Comparison of ENCODE assay signal across 13 mouse cellular contexts in genomic region chr11:102383365-102384136, GRCm38 (mm10). TPM values are rescaled to one million over a fixed set of nuclear protein-coding genes. Genes with fewer than 3 reads are reported as not detected.
DNase-seq lines count a peak whose midpoint lies in the region; ATAC-seq lines count a peak whose summit lies in the region.
"Had no signal": no experiment of that assay in that cellular context is flagged by ENCODE, and none has a peak within 500 bp of the region (broad histone marks: within the 10 kb centered on the region; RNA-seq: fewer than 3 reads in every experiment).

No protein-coding gene starts in this region.

- H3K9me3 ChIP-seq in heart, embryonic 13.5 days, result peaks cover 7% of the 10 kb centered on the region
- H3K9me3 ChIP-seq: hindbrain, embryonic 12.5 days had no signal

- H3K9ac ChIP-seq in heart, embryonic 13.5 days, result no peak overlapping the region
- H3K9ac ChIP-seq: hindbrain, embryonic 12.5 days; neural tube, embryonic 13.5 days had no signal

- no peaks in the 10 kb centered on the region for H3K36me3 ChIP-seq in heart, embryonic 13.5 days
- H3K36me3 ChIP-seq: hindbrain, embryonic 12.5 days; neural tube, embryonic 13.5 days had no signal

- H3K27me3 ChIP-seq in heart, embryonic 13.5 days (replicated peaks), result peaks cover 6% of the 10 kb centered on the region; the same call in 1 of the 2 replicates
- H3K27me3 ChIP-seq: hindbrain, embryonic 12.5 days; neural tube, embryonic 13.5 days had no signal

- H3K4me1 ChIP-seq in heart, embryonic 13.5 days, result no peaks in the 10 kb centered on the region
- H3K4me1 ChIP-seq: hindbrain, embryonic 12.5 days had no signal

- no peak overlapping the region for H3K4me2 ChIP-seq in heart, embryonic 13.5 days
- H3K4me2 ChIP-seq: hindbrain, embryonic 12.5 days; neural tube, embryonic 13.5 days had no signal

- H3K27ac ChIP-seq in heart, embryonic 13.5 days (replicated peaks), result no peak overlapping the region
- H3K27ac ChIP-seq: hindbrain, embryonic 12.5 days; neural tube, embryonic 13.5 days had no signal

- no peak for DNase-seq in heart, adult 11 months
- DNase-seq in 416B (ENCODE audit: low read depth) (peak; percentile 27), MN1 (ENCODE audit: low spot score) (peak; percentile 79)
- DNase-seq in kidney, postnatal 4 days, result no peak
- DNase-seq in urinary bladder, postnatal 4 days (ENCODE audit: low spot score in 2 of 2), result no peak
- DNase-seq in T-cell, adult 2 months (ENCODE audit: low spot score), result no peak
- DNase-seq: lung, adult 2 months; midbrain, embryonic 14.5 days had no signal

- no peak overlapping the region for H3K4me3 ChIP-seq in heart, embryonic 13.5 days
- H3K4me3 ChIP-seq: hindbrain, embryonic 12.5 days; neural tube, embryonic 13.5 days had no signal

- WGBS in heart, embryonic 13.5 days, result 50% methylated on average over 1 of the region's 1 CpGs

- ATAC-seq in heart, embryonic 13.5 days (ENCODE audit: extremely low read depth, insufficient number of reproducible peaks, low FRiP score, low TSS enrichment), result peak; percentile 51; the same call in 1 of the 2 replicates
- peak; percentile 66 for ATAC-seq in erythroid progenitor cell, adult 5-6 weeks (replicated peaks; ENCODE audit: low FRiP score, poor library complexity, severe bottlenecking)
- ATAC-seq: Patski had no signal

RNA-seq across cellular contexts. Expression of gene Rundc3a, which starts 9.7 kb away (rescaled TPM):
- polyA plus RNA-seq in heart, embryonic 13.5 days (2015; fragmentation: Nextera tagmentation; extraction: Ambion mirVana), result 1.1 and 1.7 TPM in 2 replicates
- total RNA-seq in erythroid progenitor cell, adult 5-6 weeks (2015; ENCODE audit: low replicate concordance), result not detected in 2 replicates
- not detected in 2 replicates for total RNA-seq in erythroid progenitor cell, adult 5-6 weeks (2017; ENCODE audit: low replicate concordance)

RNA-seq across cellular contexts. Expression of gene Slc4a1, which starts 17.5 kb away (rescaled TPM):
- 47.2 and 59.5 TPM in 2 replicates for polyA plus RNA-seq in heart, embryonic 13.5 days (2015; fragmentation: Nextera tagmentation; extraction: Ambion mirVana)
- 5,198 and 5,361 TPM in 2 replicates for total RNA-seq in erythroid progenitor cell, adult 5-6 weeks (2015; ENCODE audit: low replicate concordance)
- 5,184 and 5,388 TPM in 2 replicates for total RNA-seq in erythroid progenitor cell, adult 5-6 weeks (2017; ENCODE audit: low replicate concordance)
- polyA plus RNA-seq: Patski had no signal

RNA-seq across cellular contexts. Expression of gene Slc25a39, which starts 24.2 kb away (rescaled TPM):
- polyA plus RNA-seq in heart, embryonic 13.5 days (2015; fragmentation: Nextera tagmentation; extraction: Ambion mirVana), result 287 and 294 TPM in 2 replicates
- total RNA-seq in erythroid progenitor cell, adult 5-6 weeks (2015; ENCODE audit: low replicate concordance), result 211 and 271 TPM in 2 replicates
- total RNA-seq in erythroid progenitor cell, adult 5-6 weeks (2017; ENCODE audit: low replicate concordance), result 78.9 and 80.8 TPM in 2 replicates

RNA-seq across cellular contexts. Expression of gene Grn, which starts 46.6 kb away (rescaled TPM):
- 220 and 224 TPM in 2 replicates for polyA plus RNA-seq in heart, embryonic 13.5 days (2015; fragmentation: Nextera tagmentation; extraction: Ambion mirVana)
- total RNA-seq in erythroid progenitor cell, adult 5-6 weeks (2015; ENCODE audit: low replicate concordance), result 90.1 and 125 TPM in 2 replicates
- total RNA-seq in erythroid progenitor cell, adult 5-6 weeks (2017; ENCODE audit: low replicate concordance), result 38.5 and 49.9 TPM in 2 replicates

Comparison
In these comparisons a context has a peak if more than half of its experiments do, and no peak if none do; other contexts are left out.
1. DNase-seq: peak in 416B (single experiment) and MN1 (single experiment); none in heart, adult 11 months (single experiment), kidney, postnatal 4 days (0 of 2), urinary bladder, postnatal 4 days (0 of 2) and T-cell, adult 2 months (single experiment).